Comparison of ENCODE assay signal across 13 mouse cellular contexts in genomic region chr5:9910452-9911088, GRCm38 (mm10).
"Had no signal": no experiment of that assay in that cellular context is flagged by ENCODE, and none has a peak within 500 bp of the region (broad histone marks: within the 10 kb centered on the region; RNA-seq: fewer than 3 reads in every experiment).

No protein-coding gene starts in this region.

- DNase-seq: kidney, adult 18-20 months; kidney, postnatal 14 days; layer of hippocampus, postnatal 36 days; liver, embryonic 13.5 days; liver, postnatal 0 days; lung, postnatal 14 days; right cerebral cortex, postnatal 25 days; thymus, postnatal 4 days had no signal

- H3K4me2 ChIP-seq: kidney, embryonic 15.5 days; limb, embryonic 15.5 days; liver, embryonic 13.5 days; lung, embryonic 15.5 days had no signal

- H3K36me3 ChIP-seq: kidney, embryonic 15.5 days; limb, embryonic 15.5 days; liver, embryonic 13.5 days; lung, embryonic 15.5 days had no signal

- H3K9me3 ChIP-seq: kidney, embryonic 15.5 days; limb, embryonic 15.5 days; liver, embryonic 13.5 days; lung, embryonic 15.5 days had no signal

- H3K27me3 ChIP-seq: kidney, embryonic 15.5 days; limb, embryonic 15.5 days; liver, embryonic 13.5 days; lung, embryonic 15.5 days; megakaryocyte, embryonic 14.5 days had no signal

- H3K4me1 ChIP-seq: kidney, embryonic 15.5 days; limb, embryonic 15.5 days; liver, embryonic 13.5 days; lung, embryonic 15.5 days; megakaryocyte, embryonic 14.5 days had no signal

- H3K27ac ChIP-seq: kidney, embryonic 15.5 days; limb, embryonic 15.5 days; liver, embryonic 13.5 days; lung, embryonic 15.5 days; macrophage had no signal

- H3K4me3 ChIP-seq: kidney, embryonic 15.5 days; limb, embryonic 15.5 days; liver, embryonic 13.5 days; lung, embryonic 15.5 days; megakaryocyte, embryonic 14.5 days had no signal

- H3K9ac ChIP-seq: kidney, embryonic 15.5 days; limb, embryonic 15.5 days; liver, embryonic 13.5 days; liver, postnatal 0 days; lung, embryonic 15.5 days had no signal

- ATAC-seq: liver, postnatal 0 days had no signal
